Mouse (Mus musculus) mouse embryonic stem cell (cell line): ENCODE results near the gene Mrpl24.

Experiments used
- in situ Hi-C, 2 experiments: fragments of 300-500 bp; cut with MboI; formaldehyde crosslinking; loops; 1 replicate in 1 of 2; 3 replicates in 1 of 2; pipeline ENCODE4 v1.14.3; 2019 to 2020; ENCODE audit warnings: low sequenced_read_pairs in 2 of 2, low pct_unique_long_range_greater_than_20kb in 1 of 2, mixed read lengths in 1 of 2; ENCODE audit not compliant: unreplicated experiment in 1 of 2

Gene Mrpl24

DNA sequence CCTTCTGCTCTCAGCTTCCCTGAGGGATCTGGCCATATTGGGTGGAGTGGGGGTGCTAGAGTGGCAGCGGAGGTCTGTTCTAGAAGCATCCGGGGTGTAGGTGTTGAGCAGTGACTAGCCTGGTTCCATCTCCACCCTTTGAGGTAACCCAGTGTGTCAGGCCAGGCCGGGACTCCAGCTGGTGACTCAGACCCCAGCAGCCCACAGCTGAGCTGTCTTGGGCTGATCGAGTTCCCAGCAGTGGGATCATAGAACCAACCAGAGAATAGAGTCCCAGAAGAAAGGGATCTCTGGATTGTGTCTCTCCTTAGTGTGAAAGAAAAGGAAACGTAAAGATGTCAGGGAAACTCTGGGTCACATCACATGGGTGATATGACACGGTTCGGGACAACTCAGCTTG is 40.1 kb downstream of the Mrpl24 start:
- in situ Hi-C loops, result loop anchor here in 1 of 2 experiments (10.0 kb wide), 1 partner anchor 165 kb away; the partner anchor contains the start of genes Insrr and Ntrk1

DNA sequence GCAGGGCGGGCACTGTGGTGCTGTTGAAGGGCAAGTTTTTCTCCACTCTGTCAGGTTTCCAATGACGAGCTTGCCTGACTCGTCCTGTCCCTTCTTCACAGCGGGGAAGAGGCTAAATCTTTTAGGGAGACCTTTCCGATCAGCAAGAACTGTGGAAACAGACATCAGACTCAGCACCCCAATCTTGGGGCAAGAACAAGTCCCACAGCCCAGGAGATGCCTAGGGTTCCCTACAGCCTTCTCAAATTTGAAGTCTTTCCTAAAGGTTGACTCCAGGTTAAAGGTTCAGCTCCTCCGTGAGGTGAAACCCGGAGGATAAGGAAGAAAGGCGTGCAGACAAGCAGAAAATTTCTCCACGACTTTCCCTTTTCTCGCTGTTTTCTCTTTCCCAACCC is 40.9 kb downstream of the Mrpl24 start:
- in situ Hi-C loops, result no loop called here

DNA sequence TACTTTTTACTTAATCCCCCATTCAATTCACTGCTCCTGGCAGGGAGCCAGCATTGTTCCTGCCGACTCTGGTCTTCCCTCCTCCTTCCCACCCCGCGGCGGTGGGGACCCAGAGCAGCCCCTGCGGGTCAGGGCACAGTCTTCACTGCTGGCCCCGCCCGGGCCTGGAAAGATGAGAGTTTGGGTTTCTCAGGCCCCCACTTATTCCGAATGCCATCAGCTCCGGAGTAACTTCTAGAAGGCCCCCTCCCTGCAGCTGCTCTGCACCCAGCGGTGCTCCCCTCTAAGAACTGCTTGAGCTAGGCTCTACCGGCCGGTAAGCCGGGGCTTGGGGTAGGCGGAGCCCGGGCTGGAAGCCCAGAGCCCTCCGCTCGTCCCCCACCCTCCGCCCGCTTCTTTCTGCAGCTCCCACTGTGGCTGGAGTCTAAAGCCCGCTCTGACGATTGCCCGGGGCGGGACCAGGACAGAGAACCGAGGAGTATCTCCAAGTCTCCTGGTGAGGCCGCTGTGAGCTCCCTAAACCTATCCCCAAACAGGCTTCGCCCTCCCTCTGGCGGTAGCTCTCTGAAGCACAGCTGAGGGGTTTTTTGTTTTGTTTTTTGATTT is 41.4 kb downstream of the Mrpl24 start:
- in situ Hi-C loops, result no loop called here

DNA sequence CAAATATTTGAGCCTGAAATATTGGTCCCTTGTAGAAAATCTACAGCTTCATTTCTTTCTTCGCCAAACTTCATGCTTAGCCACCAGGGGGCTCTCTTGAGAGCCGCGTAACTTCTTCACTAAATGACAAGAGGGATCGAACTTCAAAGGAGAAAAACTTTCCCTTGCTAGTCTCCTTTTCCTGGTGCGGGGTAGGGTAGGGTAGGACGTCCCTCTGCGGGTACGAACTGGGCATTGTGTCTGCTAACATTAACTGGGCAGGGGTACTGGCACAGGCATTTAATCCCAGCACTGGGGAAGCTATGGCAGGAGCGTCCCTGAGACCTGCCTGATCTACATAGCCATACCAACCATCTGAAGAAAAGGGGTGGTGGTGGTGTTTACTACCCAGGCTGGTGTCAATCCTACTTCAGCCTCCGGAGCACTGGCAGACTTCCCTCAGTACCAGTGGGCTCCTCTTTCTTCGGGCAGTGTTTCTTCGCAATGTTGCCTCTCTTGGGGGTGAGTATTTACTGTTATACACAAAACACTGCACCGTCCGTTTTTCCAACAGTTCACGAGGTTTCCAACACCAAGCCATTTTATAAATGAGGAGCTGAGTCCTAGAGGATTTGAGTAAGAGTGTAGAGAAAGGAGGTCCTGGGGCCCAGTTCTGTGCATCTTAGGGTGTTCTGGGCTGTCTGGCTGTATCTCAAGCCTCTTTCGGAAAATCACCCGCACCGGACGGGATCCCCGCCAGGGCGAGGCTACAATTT is 51.1 kb downstream of the Mrpl24 start:
- in situ Hi-C loops, result no loop called here

DNA sequence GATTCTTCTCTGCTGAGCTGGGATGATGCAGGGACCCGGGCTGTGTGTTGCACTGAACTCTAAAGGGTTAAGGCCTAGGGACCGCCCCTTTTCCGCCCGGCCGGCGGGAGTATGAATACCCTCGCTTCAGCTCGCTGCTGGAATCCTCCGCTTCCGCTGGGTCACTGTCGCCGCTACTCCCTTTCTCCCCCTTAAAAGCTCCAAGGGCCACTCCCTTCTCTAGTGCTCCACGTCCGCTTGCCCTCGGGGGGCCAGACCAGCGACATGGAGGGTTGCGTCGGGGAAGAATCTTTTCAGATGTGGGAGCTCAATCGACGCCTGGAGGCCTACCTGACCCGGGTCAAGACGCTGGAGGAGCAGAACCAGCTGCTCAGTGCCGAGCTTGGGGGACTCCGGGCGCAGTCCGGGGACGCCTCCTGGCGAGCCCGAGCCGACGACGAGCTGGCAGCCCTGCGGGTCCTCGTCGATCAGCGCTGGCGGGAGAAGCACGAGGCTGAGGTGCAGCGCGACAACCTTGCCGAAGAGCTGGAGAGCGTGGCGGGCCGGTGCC is 51.7 kb downstream of the Mrpl24 start, which contains the start of gene Nes:
Gene Nes (plus strand): TSS at position 140 of the 550 bp plus-strand sequence.
- in situ Hi-C loops, result no loop called here

DNA sequence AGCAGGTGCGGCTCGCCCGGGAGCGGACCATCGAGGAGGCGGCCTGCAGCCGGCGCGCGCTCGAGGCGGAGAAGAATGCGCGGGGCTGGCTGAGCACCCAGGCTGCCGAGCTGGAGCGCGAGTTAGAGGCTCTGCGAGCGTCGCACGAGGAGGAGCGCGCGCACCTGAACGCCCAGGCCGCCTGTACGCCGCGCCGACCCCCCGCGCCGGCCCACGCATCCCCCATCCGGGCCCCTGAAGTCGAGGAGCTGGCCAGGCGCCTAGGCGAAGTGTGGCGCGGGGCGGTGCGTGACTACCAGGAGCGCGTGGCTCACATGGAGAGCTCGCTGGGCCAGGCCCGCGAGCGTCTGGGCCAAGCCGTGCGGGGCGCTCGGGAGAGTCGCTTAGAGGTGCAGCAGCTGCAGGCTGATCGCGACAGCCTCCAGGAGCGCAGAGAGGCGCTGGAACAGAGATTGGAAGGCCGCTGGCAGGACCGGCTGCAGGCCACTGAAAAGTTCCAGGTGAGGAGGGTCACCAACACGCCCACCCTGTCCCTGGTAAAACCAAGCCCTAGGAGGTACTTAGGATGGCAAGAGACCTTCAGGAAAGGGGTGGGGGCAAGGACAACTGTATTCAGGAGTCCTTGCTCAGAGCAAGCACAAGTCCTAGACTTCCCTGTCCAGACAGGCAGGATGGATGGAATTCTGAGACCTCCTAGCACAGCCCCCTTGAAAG is 52.3 kb downstream of the Mrpl24 start:
- in situ Hi-C loops, result no loop called here

DNA sequence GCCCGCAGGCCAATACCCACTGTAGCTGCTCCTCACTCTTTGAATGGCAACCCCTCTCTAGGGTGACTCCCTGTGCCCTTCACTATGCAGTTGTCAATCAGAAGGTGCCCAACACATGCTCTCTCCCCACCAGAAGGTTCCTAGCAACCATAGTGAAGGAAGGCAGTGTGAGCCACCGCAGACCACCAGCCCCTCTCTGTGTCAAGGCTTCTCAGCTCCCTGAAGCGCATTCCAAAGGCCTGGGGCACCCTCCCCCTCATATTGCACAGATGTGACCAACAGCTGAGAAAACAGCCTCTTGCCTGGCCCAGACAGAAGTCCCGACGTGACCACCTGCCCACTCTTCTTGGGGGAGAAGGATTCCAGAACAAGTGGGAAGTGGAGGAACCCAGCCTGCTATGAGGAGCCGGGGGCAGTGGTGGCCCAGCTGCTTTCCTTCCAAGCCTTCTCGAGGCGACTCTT is 52.9 kb downstream of the Mrpl24 start:
- in situ Hi-C loops, result no loop called here

DNA sequence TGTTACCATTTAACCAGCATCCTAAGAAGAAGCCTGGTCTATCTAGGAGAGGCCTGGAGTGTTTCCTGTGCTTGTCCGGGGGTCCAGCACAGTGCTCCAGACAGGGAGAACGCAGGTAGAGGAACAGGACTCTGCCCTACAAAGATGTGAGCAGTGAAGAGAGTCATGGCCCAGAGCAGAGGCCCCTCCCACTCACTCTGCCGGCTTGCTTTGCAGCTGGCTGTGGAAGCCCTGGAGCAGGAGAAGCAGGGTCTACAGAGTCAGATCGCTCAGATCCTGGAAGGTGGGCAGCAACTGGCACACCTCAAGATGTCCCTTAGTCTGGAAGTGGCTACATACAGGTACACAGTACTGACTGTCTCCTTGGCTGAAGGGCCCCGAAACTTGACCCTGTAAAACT is 53.5 kb downstream of the Mrpl24 start:
- in situ Hi-C loops, result no loop called here
